Mouse (Mus musculus) liver, embryonic 16.5 days (tissue): Measurements from ENCODE around the gene Tmem178b. TPM values are rescaled to one million over a fixed set of nuclear protein-coding genes. Genes with fewer than 3 reads are reported as not detected.

Source experiments
- ATAC-seq: fragments of 200-750 bp; cut with Nextera tagmentation; 2 replicates; pipeline ENCODE4 v1.8.0; 2017; ENCODE audit warnings: low read depth, mild to moderate bottlenecking, moderate number of reproducible peaks, moderate library complexity
- H3K27ac ChIP-seq: fragments of 300-500 bp; sonication (generic); 2 replicates; pipeline ENCODE4 v1.5.1; 2014; ENCODE audit warnings: mild to moderate bottlenecking, low read length
- H3K27me3 ChIP-seq: fragments of 300-500 bp; sonication (generic); 2 replicates; pipeline ENCODE4 v1.6.1; 2014; ENCODE audit warnings: low read depth, low read length, mixed read lengths; ENCODE audit not compliant: control insufficient read depth, insufficient read depth
- H3K36me3 ChIP-seq: fragments of 300-500 bp; sonication (generic); 2 replicates; pipeline ENCODE4 v1.6.1; 2014; ENCODE audit warnings: mild to moderate bottlenecking; ENCODE audit not compliant: control insufficient read depth, insufficient read depth
- H3K4me1 ChIP-seq: fragments of 300-500 bp; sonication (generic); 2 replicates; pipeline ENCODE4 v1.6.1; 2014; ENCODE audit warnings: low read depth, low read length, mixed read lengths; ENCODE audit not compliant: control insufficient read depth
- H3K4me2 ChIP-seq: fragments of 300-500 bp; sonication (generic); 2 replicates; pipeline ENCODE4 v1.6.1; 2014; ENCODE audit warnings: low read depth, low read length, mixed read lengths
- H3K4me3 ChIP-seq: fragments of 300-500 bp; sonication (generic); 2 replicates; pipeline ENCODE4 v1.5.1; 2014; ENCODE audit warnings: low read depth, mild to moderate bottlenecking, low read length
- H3K9ac ChIP-seq: fragments of 300-500 bp; sonication (generic); 2 replicates; pipeline ENCODE4 v1.6.1; 2014; ENCODE audit warnings: low read depth, low read length
- H3K9me3 ChIP-seq: fragments of 300-500 bp; sonication (generic); replicated peaks from 2 replicates; pipeline ENCODE4 v1.6.1; 2016; ENCODE audit warnings: low read length; ENCODE audit not compliant: control insufficient read depth
- WGBS: fragments of 180-500 bp; shearing (Covaris S2); extraction: QIAGEN DNeasy Blood & Tissue Kit; methylation state at CpG from one replicate; pipeline ENCODE4 v1.1.7; 2014; ENCODE audit not compliant: insufficient replicate concordance; 5-methylcytosine and 5-hydroxymethylcytosine counted together
- polyA plus RNA-seq: library from polyadenylated mRNA; unstranded; fragments of >200 nt; fragmentation: Nextera tagmentation; extraction: Ambion mirVana; gene quantifications from 2 replicates; pipeline ENCODE4 v1.2.1, GENCODE M21; 2015

Gene Tmem178b
- polyA plus RNA-seq, 1 experiment from 2014 or later: not detected

DNA sequence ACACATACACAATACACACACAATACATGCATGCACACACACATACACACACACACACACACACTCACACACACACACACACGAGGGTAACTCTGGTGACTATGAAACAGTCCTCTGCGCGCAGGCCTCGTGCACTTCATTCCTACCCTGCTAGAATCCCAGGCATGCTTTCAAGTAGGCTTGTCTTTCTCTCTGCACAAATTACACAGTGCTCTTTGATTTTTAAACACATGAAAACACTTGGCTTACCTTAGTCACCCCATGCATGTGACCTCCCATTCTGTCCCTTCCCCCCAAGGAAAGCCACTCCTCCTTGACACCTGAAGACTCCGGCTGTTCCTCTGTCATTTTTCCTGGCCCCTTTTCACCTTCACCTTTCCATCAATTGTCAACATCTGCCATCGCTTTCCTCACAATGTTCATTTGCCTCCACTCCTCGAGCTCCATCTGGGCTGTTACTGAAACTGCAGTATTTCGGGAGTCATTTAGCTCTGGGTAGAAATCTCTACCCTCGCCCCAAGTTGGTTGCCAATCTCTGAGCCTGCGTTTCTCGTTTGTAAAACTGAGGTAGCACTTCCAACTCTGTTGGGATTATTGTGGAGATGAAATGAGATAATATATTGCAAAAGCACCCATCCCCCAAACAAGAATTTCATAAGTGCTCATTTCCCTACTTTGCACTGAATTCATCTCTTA lies 352.7 kb downstream of the Tmem178b start:
- WGBS: 70% methylated on average over 11 of the region's 11 CpGs
- Histone ChIP-seq H3K27me3 (no peaks in the 10 kb centered on the region), H3K36me3 (no peaks in the 10 kb centered on the region), H3K27ac (no peak overlapping the region), H3K9me3 (no peaks in the 10 kb centered on the region), H3K4me1 (no peaks in the 10 kb centered on the region), H3K4me2 (no peak overlapping the region), H3K4me3 (no peak overlapping the region), H3K9ac (no peak overlapping the region)
- no peak for ATAC-seq

GRCm38 (mm10) chr6:40228981-40229380 lies 355.9 kb downstream of the Tmem178b start:
- no peaks in the 10 kb centered on the region for H3K27me3 ChIP-seq
- H3K4me3 ChIP-seq: no peak overlapping the region
- no peaks in the 10 kb centered on the region for H3K9me3 ChIP-seq
- H3K9ac ChIP-seq: no peak overlapping the region
- no peaks in the 10 kb centered on the region for H3K36me3 ChIP-seq
- H3K4me1 ChIP-seq: no peaks in the 10 kb centered on the region
- H3K4me2 ChIP-seq: no peak overlapping the region
- no peak overlapping the region for H3K27ac ChIP-seq
- no peak for ATAC-seq
- whole genome bisulfite sequencing: 59% methylated on average over 2 of the region's 2 CpGs

DNA sequence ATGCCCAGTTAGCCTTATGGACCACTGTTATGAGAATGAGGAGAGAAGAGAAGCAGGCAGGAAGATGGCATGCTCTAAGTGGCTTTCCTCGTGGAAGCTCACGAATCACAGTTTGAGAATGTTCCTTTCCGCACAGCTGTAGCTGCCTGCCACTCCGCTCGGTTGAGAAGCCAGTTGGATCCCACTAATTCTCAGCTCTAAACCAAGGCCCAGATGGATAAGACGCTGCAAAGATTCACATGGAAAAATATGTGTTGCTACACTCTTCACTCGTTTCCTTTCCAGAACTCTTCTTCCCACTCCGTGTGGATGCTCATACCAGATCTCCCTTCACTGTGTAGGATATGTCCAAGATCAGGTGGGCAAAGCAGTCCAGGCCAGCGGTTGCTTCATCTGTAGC lies 356.9 kb downstream of the Tmem178b start:
- 69% methylated on average over 9 of the region's 9 CpGs for WGBS
- Histone ChIP-seq H3K36me3 (no peaks in the 10 kb centered on the region), H3K4me3 (no peak overlapping the region), H3K4me2 (no peak overlapping the region), H3K27me3 (no peaks in the 10 kb centered on the region), H3K4me1 (no peaks in the 10 kb centered on the region), H3K9me3 (no peaks in the 10 kb centered on the region), H3K27ac (no peak overlapping the region), H3K9ac (no peak overlapping the region)
- no peak for ATAC-seq

GRCm38 (mm10) chr6:40234066-40234465 lies 361.0 kb downstream of the Tmem178b start:
- H3K36me3 ChIP-seq: no peaks in the 10 kb centered on the region
- 39% methylated on average over 5 of the region's 5 CpGs for WGBS
- H3K9ac ChIP-seq: no peak overlapping the region
- H3K4me1 ChIP-seq: no peaks in the 10 kb centered on the region
- H3K4me2 ChIP-seq: no peak overlapping the region
- H3K27me3 ChIP-seq: no peaks in the 10 kb centered on the region
- no peak for ATAC-seq
- no peak overlapping the region for H3K27ac ChIP-seq
- no peaks in the 10 kb centered on the region for H3K9me3 ChIP-seq
- H3K4me3 ChIP-seq: no peak overlapping the region

DNA sequence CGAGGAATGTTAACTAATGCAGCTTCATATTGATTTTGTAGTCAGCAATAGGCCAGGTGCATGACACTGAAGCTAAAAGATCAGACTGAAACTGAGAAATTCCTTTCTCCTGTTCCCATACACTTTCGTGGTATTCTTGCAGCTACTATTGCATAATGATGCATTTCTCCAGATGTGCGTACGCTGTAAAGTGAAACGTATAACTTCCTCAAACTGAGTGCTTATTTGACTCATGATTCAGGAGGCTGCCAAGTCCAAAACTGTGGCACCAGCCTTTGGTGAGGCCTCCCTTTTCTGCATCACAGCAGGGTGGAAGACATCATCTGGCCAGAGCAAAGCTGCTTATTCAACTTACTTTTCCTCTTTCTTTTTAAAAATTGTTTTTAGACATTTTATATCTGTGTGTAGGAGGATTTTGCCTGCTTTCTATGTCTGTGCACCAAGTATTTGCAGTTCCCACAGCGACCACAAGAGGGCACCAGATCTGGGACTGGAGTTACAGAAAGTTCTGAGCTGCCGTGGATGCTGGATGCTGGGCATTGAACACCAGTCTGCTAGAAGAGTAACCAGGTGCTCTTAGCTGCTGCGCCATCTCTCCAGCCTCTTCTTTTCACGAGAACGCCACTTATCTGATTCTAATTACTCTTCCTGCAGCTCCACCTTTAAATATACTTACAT lies 362.9 kb downstream of the Tmem178b start:
- WGBS: 15% methylated on average over 10 of the region's 10 CpGs
- Histone ChIP-seq H3K4me2 (no peak overlapping the region), H3K9ac (no peak overlapping the region), H3K27ac (no peak overlapping the region), H3K4me1 (no peaks in the 10 kb centered on the region), H3K9me3 (no peaks in the 10 kb centered on the region), H3K27me3 (no peaks in the 10 kb centered on the region), H3K4me3 (no peak overlapping the region), H3K36me3 (no peaks in the 10 kb centered on the region)
- ATAC-seq: no peak

GRCm38 (mm10) chr6:40236841-40237765 lies 364.0 kb downstream of the Tmem178b start:
- H3K27ac ChIP-seq: no peak overlapping the region
- no peak overlapping the region for H3K4me3 ChIP-seq
- no peak overlapping the region for H3K4me2 ChIP-seq
- H3K4me1 ChIP-seq: no peaks in the 10 kb centered on the region
- no peak overlapping the region for H3K9ac ChIP-seq
- H3K36me3 ChIP-seq: no peaks in the 10 kb centered on the region
- no peak for ATAC-seq
- 45% methylated on average over 13 of the region's 13 CpGs for WGBS
- no peaks in the 10 kb centered on the region for H3K9me3 ChIP-seq
- no peaks in the 10 kb centered on the region for H3K27me3 ChIP-seq

- no peaks in the 10 kb centered on the region for H3K4me1 ChIP-seq
- WGBS: 50% methylated on average over 3 of the region's 3 CpGs
- no peak overlapping the region for H3K4me3 ChIP-seq
- H3K4me2 ChIP-seq: no peak overlapping the region
- no peak overlapping the region for H3K9ac ChIP-seq
- H3K27me3 ChIP-seq: no peaks in the 10 kb centered on the region
- no peak overlapping the region for H3K27ac ChIP-seq
- no peaks in the 10 kb centered on the region for H3K9me3 ChIP-seq
- no peaks in the 10 kb centered on the region for H3K36me3 ChIP-seq
- no peak for ATAC-seq
These were observed 365.8 kb downstream of the Tmem178b start for GRCm38 (mm10) chr6:40238857-40239256.

DNA sequence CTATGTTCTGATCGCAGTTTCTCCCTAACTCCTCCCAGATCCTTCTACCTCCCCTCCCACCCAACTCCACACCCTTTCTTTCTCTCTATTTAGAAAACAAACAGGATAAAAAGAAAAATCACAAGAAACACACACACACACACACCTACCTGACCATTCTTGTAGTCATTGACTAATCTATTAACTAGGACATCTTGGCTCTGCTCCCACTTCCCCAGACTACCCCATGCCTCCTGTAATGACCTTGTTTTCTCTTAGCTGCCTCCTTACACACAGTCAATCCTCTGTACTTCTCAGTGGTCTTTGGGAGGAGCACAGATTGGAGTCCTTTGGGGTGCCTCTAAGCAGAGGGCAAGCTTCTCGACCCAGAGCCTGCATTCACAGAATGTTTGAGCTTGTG lies 367.6 kb downstream of the Tmem178b start:
- H3K4me3 ChIP-seq: no peak overlapping the region
- H3K4me1 ChIP-seq: no peaks in the 10 kb centered on the region
- 46% methylated on average over 2 of the region's 2 CpGs for WGBS
- no peak overlapping the region for H3K4me2 ChIP-seq
- ATAC-seq: no peak
- no peaks in the 10 kb centered on the region for H3K36me3 ChIP-seq
- no peak overlapping the region for H3K9ac ChIP-seq
- no peaks in the 10 kb centered on the region for H3K27me3 ChIP-seq
- H3K9me3 ChIP-seq: no peaks in the 10 kb centered on the region
- H3K27ac ChIP-seq: no peak overlapping the region
